Mouse (Mus musculus): ENCODE results near the gene Cstb. TPM values are rescaled to one million over a fixed set of nuclear protein-coding genes. Genes with fewer than 3 reads are reported as not detected.
A peak's percentile ranks its signal among the peaks of the same experiment; 100 is the strongest.

Cstb gene
- polyA plus RNA-seq (2015; fragmentation: Nextera tagmentation; extraction: Ambion mirVana), result 440 and 490 TPM in 2 replicates

DNA sequence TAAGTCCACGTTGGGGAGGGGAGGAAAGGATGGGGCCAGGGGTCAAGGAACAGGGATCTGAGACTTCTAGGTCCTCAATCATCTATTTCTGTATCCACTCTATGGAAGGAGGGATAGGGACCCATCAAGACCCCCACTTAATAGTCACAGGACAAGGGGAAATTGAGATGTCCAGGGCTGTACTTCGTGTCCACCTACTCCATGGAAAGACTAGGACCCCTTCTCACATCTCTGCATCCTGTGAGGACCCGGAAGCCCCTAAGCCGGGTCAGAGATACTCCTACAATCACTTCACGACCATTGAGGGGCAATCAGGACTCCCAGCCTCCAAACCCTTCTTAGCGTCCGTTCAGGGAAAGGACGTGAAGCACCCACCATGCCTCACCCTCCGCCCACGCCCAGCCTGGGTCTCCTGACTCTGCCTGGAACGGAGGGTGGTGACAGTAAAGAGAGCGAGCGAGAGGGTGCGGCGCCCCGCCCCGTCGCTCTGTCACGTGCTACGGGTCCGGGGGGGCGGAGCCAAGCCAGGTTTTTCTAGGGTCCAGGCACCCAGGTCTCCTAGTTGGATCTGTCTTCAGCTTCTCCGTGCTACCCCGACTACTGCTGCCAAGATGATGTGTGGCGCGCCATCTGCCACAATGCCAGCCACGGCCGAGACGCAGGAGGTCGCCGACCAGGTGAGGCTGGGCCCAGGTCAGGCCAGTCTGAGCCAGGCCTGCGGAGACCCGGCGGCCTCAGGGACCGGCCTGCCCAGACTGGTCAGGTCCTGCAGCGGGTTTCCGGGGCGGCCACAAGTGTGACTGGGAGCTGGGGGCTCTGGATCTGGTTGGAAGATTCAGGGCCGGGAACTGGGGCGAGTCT lies at the start of gene Cstb:
Gene Cstb, plus strand, starts transcription at position 489 of the 861 bp plus-strand sequence.
- peak within 1 kb of the TSS; percentile 93 for H3K9ac ChIP-seq (replicated peaks; ENCODE audit: low read depth)
- peaks cover 11% of the 10 kb centered on the region; the same call in 1 of the 2 replicates for H3K36me3 ChIP-seq (ENCODE audit: insufficient read depth, low read length)
- ATAC-seq (peak; percentile 95), DNase-seq (ENCODE audit: low spot score) (peak; percentile 92)
- H3K27ac ChIP-seq (ENCODE audit: low read length), result peak within 1 kb of the TSS; percentile 85
- H3K27me3 ChIP-seq (replicated peaks; ENCODE audit: insufficient read depth, low read length), result no peaks in the 10 kb centered on the region
- peak within 1 kb of the TSS; percentile 83 for H3K4me2 ChIP-seq (replicated peaks; ENCODE audit: low read depth, low read length)
- WGBS, result 2% methylated on average over 39 of the region's 40 CpGs
- no peaks in the 10 kb centered on the region for H3K4me1 ChIP-seq (ENCODE audit: insufficient read depth, low read depth, low read length)
- TF ChIP-seq CTCF (IDR thresholded peaks at IDR 0.05) (no peak), EP300 (IDR thresholded peaks at IDR 0.05) (no peak)
- no peaks in the 10 kb centered on the region for H3K9me3 ChIP-seq (ENCODE audit: low read length)
- peak within 1 kb of the TSS; percentile 71 for H3K4me3 ChIP-seq (ENCODE audit: low read depth, low read length)

DNA sequence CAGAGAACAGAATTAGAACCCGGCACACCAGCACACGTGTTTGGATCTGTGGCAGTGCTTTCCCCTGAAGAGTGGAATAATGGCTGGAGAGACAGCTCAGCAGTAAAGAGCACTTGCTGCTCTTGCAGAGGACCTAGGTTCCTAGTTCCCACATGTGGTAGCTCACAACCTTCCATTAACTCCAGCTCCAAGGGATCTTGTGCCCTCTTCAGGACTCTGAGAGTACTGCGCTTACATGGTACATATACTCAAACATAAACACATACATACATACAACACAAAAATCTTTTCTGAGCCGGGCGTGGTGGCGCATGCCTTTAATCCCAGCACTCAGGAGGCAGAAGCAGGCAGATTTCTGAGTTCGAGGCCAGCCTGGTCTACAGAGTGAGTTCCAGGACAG lies 47.0 kb upstream of the Cstb start:
- Histone ChIP-seq H3K27ac (ENCODE audit: low read length) (no peak overlapping the region), H3K9ac (replicated peaks; ENCODE audit: low read depth) (no peak overlapping the region), H3K4me3 (ENCODE audit: low read depth, low read length) (no peak overlapping the region), H3K9me3 (ENCODE audit: low read length) (no peaks in the 10 kb centered on the region), H3K27me3 (replicated peaks; ENCODE audit: insufficient read depth, low read length) (no peaks in the 10 kb centered on the region), H3K4me1 (ENCODE audit: insufficient read depth, low read depth, low read length) (no peaks in the 10 kb centered on the region), H3K36me3 (ENCODE audit: insufficient read depth, low read length) (no peaks in the 10 kb centered on the region), H3K4me2 (replicated peaks; ENCODE audit: low read depth, low read length) (no peak overlapping the region)
- 94% methylated on average over 7 of the region's 7 CpGs for WGBS
- TF ChIP-seq EP300 (IDR thresholded peaks at IDR 0.05) (no peak), CTCF (IDR thresholded peaks at IDR 0.05) (peak; percentile 36)
- ATAC-seq, result no peak
- no peak for DNase-seq (ENCODE audit: low spot score)

DNA sequence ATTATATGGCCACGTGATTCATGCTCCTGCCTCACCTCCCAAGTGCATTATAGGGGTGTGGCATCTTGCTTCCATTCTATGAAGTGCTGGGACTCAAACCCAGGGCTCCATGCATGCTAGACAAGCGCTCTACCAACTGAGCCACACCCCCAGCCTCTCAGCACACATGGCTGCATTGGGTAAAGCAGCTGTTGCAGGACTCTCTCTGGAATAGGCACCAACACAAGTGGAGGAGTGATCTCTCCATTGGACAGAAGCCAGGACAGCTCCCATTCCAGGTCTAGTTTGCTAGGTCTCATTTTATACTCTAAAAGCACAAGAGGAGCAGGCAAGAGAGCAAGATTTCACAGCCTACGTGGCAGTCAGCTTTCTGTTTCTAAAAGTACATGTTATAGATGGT lies 41.9 kb upstream of the Cstb start:
- Histone ChIP-seq H3K4me2 (replicated peaks; ENCODE audit: low read depth, low read length) (no peak overlapping the region), H3K27ac (ENCODE audit: low read length) (no peak overlapping the region), H3K36me3 (ENCODE audit: insufficient read depth, low read length) (no peaks in the 10 kb centered on the region), H3K27me3 (replicated peaks; ENCODE audit: insufficient read depth, low read length) (no peaks in the 10 kb centered on the region), H3K9ac (replicated peaks; ENCODE audit: low read depth) (no peak overlapping the region), H3K4me3 (ENCODE audit: low read depth, low read length) (no peak overlapping the region), H3K4me1 (ENCODE audit: insufficient read depth, low read depth, low read length) (no peaks in the 10 kb centered on the region), H3K9me3 (ENCODE audit: low read length) (no peaks in the 10 kb centered on the region)
- DNase-seq (ENCODE audit: low spot score), result no peak
- no peak for ATAC-seq
- no peak for TF ChIP-seq CTCF (IDR thresholded peaks at IDR 0.05)
- no peak for TF ChIP-seq EP300 (IDR thresholded peaks at IDR 0.05)
- 69% methylated on average over 3 of the region's 3 CpGs for WGBS

DNA sequence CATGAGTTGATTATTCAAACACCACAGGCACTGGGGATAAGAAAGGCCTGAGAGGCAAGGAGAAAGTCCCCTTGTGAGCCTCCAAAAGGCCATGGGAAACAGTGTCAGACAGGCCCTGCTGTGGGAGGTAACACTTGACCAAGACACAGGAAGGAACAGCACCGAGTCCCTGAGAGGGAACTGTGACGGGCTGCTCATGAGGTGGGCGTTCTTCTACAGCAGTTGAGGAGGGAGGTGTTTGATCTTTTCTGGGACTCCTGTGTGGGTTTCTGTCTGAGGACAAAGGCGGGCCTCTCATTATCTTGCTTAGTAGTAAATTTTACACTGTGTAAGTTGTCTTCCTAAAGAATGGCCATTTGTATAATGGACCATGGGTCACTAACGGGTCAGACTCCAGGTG lies 39.9 kb upstream of the Cstb start:
- Histone ChIP-seq H3K4me2 (replicated peaks; ENCODE audit: low read depth, low read length) (no peak overlapping the region), H3K27ac (ENCODE audit: low read length) (no peak overlapping the region), H3K9ac (replicated peaks; ENCODE audit: low read depth) (no peak overlapping the region), H3K9me3 (ENCODE audit: low read length) (no peaks in the 10 kb centered on the region), H3K36me3 (ENCODE audit: insufficient read depth, low read length) (no peaks in the 10 kb centered on the region), H3K27me3 (replicated peaks; ENCODE audit: insufficient read depth, low read length) (no peaks in the 10 kb centered on the region), H3K4me3 (ENCODE audit: low read depth, low read length) (no peak overlapping the region), H3K4me1 (ENCODE audit: insufficient read depth, low read depth, low read length) (no peaks in the 10 kb centered on the region)
- WGBS, result 48% methylated on average over 5 of the region's 5 CpGs
- ATAC-seq, result no peak
- TF ChIP-seq CTCF (IDR thresholded peaks at IDR 0.05) (no peak), EP300 (IDR thresholded peaks at IDR 0.05) (no peak)
- no peak for DNase-seq (ENCODE audit: low spot score)

DNA sequence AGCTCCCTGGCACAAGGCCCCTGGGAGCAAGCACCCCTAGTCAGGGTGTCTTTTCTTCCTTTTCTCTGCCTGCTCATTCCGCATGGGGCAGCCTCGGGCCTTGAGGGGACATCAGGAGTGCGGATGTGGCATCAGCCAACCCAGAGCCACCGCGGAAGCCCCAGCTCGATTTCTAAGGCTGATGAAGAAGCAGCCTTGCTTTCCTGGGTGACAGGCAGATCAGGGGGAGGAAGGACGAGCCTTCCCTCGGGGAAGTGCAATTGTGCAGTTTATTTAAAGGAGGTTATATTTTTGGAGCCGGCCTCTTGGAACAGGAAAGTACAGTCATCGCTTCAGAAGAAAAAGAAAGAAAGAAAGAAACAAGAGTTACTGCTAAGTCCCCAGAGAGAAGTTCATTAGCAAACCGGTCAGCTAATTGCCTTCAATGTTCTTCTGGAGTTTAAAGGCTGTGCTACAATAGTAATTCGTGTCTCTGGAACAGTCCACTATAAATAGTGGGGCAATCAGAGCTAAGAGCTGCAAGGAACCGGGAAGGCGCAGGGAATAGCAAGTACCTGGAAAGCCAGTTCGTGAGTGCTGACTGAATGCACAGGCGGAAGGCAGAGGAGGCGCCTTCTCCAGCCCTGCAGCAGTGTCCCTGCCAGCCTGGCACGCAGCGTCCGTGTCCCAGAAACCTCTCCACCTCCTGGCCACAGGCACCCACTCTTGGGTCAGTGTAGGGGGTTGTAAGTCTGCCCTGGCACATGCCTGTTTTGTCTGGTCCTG lies 37.1 kb upstream of the Cstb start:
- WGBS, result 66% methylated on average over 20 of the region's 20 CpGs
- Histone ChIP-seq H3K4me1 (ENCODE audit: insufficient read depth, low read depth, low read length) (no peaks in the 10 kb centered on the region), H3K27ac (ENCODE audit: low read length) (no peak overlapping the region), H3K4me2 (replicated peaks; ENCODE audit: low read depth, low read length) (no peak overlapping the region), H3K36me3 (ENCODE audit: insufficient read depth, low read length) (no peaks in the 10 kb centered on the region), H3K9me3 (ENCODE audit: low read length) (no peaks in the 10 kb centered on the region), H3K4me3 (ENCODE audit: low read depth, low read length) (no peak overlapping the region), H3K9ac (replicated peaks; ENCODE audit: low read depth) (no peak overlapping the region), H3K27me3 (replicated peaks; ENCODE audit: insufficient read depth, low read length) (0 out of 2 replicates have a peak, but pooled peaks cover 3% of the 10 kb centered on the region)
- no peak for DNase-seq (ENCODE audit: low spot score)
- no peak for TF ChIP-seq CTCF (IDR thresholded peaks at IDR 0.05)
- ATAC-seq, result no peak

DNA sequence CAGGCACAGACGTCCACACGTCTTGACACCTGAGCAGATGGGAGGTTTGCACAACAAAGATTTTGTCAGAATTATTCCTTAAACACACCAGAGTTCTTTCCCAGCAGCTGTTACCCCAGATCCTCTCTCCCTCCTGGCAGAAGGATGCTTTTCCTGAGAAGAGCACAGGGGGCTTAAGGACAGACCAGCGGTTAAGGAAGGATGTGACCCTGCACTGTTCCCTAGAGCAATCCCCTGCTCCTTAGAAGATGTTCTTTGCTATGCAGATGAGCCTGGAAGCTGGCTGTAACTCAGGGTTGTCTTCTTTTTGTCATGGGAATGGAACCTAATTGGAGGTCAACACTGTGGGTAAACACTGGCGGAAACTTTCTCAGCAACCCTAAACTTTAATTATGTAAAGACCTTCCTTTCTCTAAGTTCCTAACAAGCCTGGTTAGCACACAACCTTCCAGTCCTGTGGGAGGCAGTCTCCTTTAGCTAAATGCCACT lies 34.4 kb upstream of the Cstb start:
- no peak for TF ChIP-seq EP300 (IDR thresholded peaks at IDR 0.05)
- no peak for TF ChIP-seq CTCF (IDR thresholded peaks at IDR 0.05)
- Histone ChIP-seq H3K4me1 (ENCODE audit: insufficient read depth, low read depth, low read length) (no peaks in the 10 kb centered on the region), H3K9ac (replicated peaks; ENCODE audit: low read depth) (no peak overlapping the region), H3K9me3 (ENCODE audit: low read length) (no peaks in the 10 kb centered on the region), H3K27me3 (replicated peaks; ENCODE audit: insufficient read depth, low read length) (0 out of 2 replicates have a peak, but pooled peaks cover 3% of the 10 kb centered on the region), H3K4me3 (ENCODE audit: low read depth, low read length) (no peak overlapping the region), H3K27ac (ENCODE audit: low read length) (no peak overlapping the region), H3K4me2 (replicated peaks; ENCODE audit: low read depth, low read length) (no peak overlapping the region), H3K36me3 (ENCODE audit: insufficient read depth, low read length) (no peaks in the 10 kb centered on the region)
- no peak for DNase-seq (ENCODE audit: low spot score)
- no peak for ATAC-seq
- 35% methylated on average over 4 of the region's 4 CpGs for WGBS

Measured in lung, postnatal 0 days (tissue).